Mouse (Mus musculus) liver, embryonic 11.5 days (tissue): Measurements from ENCODE around the gene Gm40193. TPM values are rescaled to one million over a fixed set of nuclear protein-coding genes. Genes with fewer than 3 reads are reported as not detected.
"Not testable (repeated sequence)": the region's sequence is repeated elsewhere in the genome, so short reads cannot be mapped to it uniquely, and the experiment has no call there.

Experiments used
- ATAC-seq: fragments of 200-750 bp; cut with Nextera tagmentation; replicated peaks from 2 replicates; pipeline ENCODE4 v1.8.0; 2017; ENCODE audit warnings: moderate number of reproducible peaks, mild to moderate bottlenecking, moderate TSS enrichment, moderate library complexity; ENCODE audit not compliant: low FRiP score
- DNase-seq: peaks from one replicate; pipeline ENCODE4 v3.0.0-alpha.2; 2017; ENCODE audit warnings: low spot score
- H3K27ac ChIP-seq: fragments of 300-500 bp; sonication (generic); 2 replicates; pipeline ENCODE4 v1.5.1; 2014; ENCODE audit warnings: mild to moderate bottlenecking, low read depth, low read length, control low read depth
- H3K27me3 ChIP-seq: fragments of 300-500 bp; sonication (generic); replicated peaks from 2 replicates; pipeline ENCODE4 v1.6.1; 2014; ENCODE audit warnings: low read length, mixed read lengths; ENCODE audit not compliant: control insufficient read depth, insufficient read depth
- H3K36me3 ChIP-seq: fragments of 300-500 bp; sonication (generic); 2 replicates; pipeline ENCODE4 v1.6.1; 2014; ENCODE audit warnings: mild to moderate bottlenecking, low read length, moderate library complexity, mixed read lengths; ENCODE audit not compliant: control insufficient read depth, insufficient read depth
- H3K4me1 ChIP-seq: fragments of 300-500 bp; sonication (generic); replicated peaks from 2 replicates; pipeline ENCODE4 v1.6.1; 2014; ENCODE audit warnings: low read length, mixed read lengths; ENCODE audit not compliant: control insufficient read depth, insufficient read depth
- H3K4me2 ChIP-seq: fragments of 300-500 bp; sonication (generic); 2 replicates; pipeline ENCODE4 v1.6.1; 2014; ENCODE audit warnings: mild to moderate bottlenecking, control low read depth, moderate library complexity
- H3K4me3 ChIP-seq: fragments of 300-500 bp; sonication (generic); 2 replicates; pipeline ENCODE4 v1.5.1; 2014; ENCODE audit warnings: low read depth, low read length, control low read depth
- H3K9ac ChIP-seq: fragments of 300-500 bp; sonication (generic); 2 replicates; pipeline ENCODE4 v1.6.1; 2014; ENCODE audit warnings: low read depth, low read length, control low read depth
- H3K9me3 ChIP-seq: fragments of 300-500 bp; sonication (generic); 2 replicates; pipeline ENCODE4 v1.6.1; 2016; ENCODE audit warnings: low read length, inconsistent platforms, mixed read lengths; ENCODE audit not compliant: control insufficient read depth
- WGBS: fragments of 180-500 bp; shearing (Covaris S2); extraction: QIAGEN DNeasy Blood & Tissue Kit; methylation state at CpG from one replicate; pipeline ENCODE4 v1.1.7; 2014; 5-methylcytosine and 5-hydroxymethylcytosine counted together
- polyA plus RNA-seq: library from polyadenylated mRNA; unstranded; fragments of >200 nt; fragmentation: Nextera tagmentation; extraction: Ambion mirVana; gene quantifications from 2 replicates; pipeline ENCODE4 v1.2.1, GENCODE M21; 2014

Gene Gm40193
- polyA plus RNA-seq, 1 experiment from 2014 or later, result not detected

GRCm38 (mm10) chr11:70531065-70531464 lies 1.7 kb downstream of the Gm40193 start:
- H3K9ac ChIP-seq, H3K27me3 ChIP-seq, ATAC-seq, H3K4me1 ChIP-seq, H3K27ac ChIP-seq, DNase-seq, H3K4me2 ChIP-seq, H3K9me3 ChIP-seq, H3K4me3 ChIP-seq: not testable (repeated sequence)
- WGBS, result 78% methylated on average over 2 of the region's 2 CpGs
- peaks cover 10% of the 10 kb centered on the region; the same call in 1 of the 2 replicates for H3K36me3 ChIP-seq

- Histone ChIP-seq H3K27me3 (no peaks in the 10 kb centered on the region), H3K36me3 (peaks cover 10% of the 10 kb centered on the region; the same call in 1 of the 2 replicates), H3K4me1 (peaks cover 9% of the 10 kb centered on the region), H3K4me3 (no peak overlapping the region), H3K4me2 (no peak overlapping the region), H3K9me3 (no peaks in the 10 kb centered on the region), H3K27ac (no peak overlapping the region), H3K9ac (no peak overlapping the region)
- no peak for ATAC-seq
- WGBS, result 72% methylated on average over 7 of the region's 7 CpGs
- no peak for DNase-seq
Observed at GRCm38 (mm10) chr11:70528610-70529009, 4.1 kb downstream of the Gm40193 start.

- peak overlapping the region; percentile 89 for H3K4me2 ChIP-seq
- H3K4me1 ChIP-seq, result peaks cover 9% of the 10 kb centered on the region
- no peaks in the 10 kb centered on the region for H3K27me3 ChIP-seq
- no peak overlapping the region for H3K27ac ChIP-seq
- peak overlapping the region; percentile 83 for H3K9ac ChIP-seq
- 86% methylated on average over 12 of the region's 12 CpGs for WGBS
- H3K36me3 ChIP-seq, result peaks cover 10% of the 10 kb centered on the region; the same call in 1 of the 2 replicates
- H3K4me3 ChIP-seq, result peak overlapping the region; percentile 89
- ATAC-seq, result no peak
- H3K9me3 ChIP-seq, result no peaks in the 10 kb centered on the region
- DNase-seq, result no peak
Observed at GRCm38 (mm10) chr11:70526211-70526610, 6.5 kb downstream of the Gm40193 start.

GRCm38 (mm10) chr11:70525726-70526125 lies 7.0 kb downstream of the Gm40193 start:
- H3K36me3 ChIP-seq, result peaks cover 10% of the 10 kb centered on the region; the same call in 1 of the 2 replicates
- peaks cover 1% of the 10 kb centered on the region; the same call in 1 of the 2 replicates for H3K27me3 ChIP-seq
- WGBS, result 2% methylated on average over 12 of the region's 12 CpGs
- no peaks in the 10 kb centered on the region for H3K9me3 ChIP-seq
- ATAC-seq (peak; percentile 42), DNase-seq (no peak)
- H3K4me2 ChIP-seq, result peak overlapping the region; percentile 89
- peaks cover 9% of the 10 kb centered on the region for H3K4me1 ChIP-seq
- H3K4me3 ChIP-seq, result peak overlapping the region; percentile 89
- H3K9ac ChIP-seq, result peak overlapping the region; percentile 83
- peak overlapping the region; percentile 48; the same call in 1 of the 2 replicates for H3K27ac ChIP-seq

- Histone ChIP-seq H3K27me3 (peaks cover 5% of the 10 kb centered on the region), H3K9ac (peak within 1 kb of the TSS; percentile 83), H3K36me3 (peaks cover 10% of the 10 kb centered on the region; the same call in 1 of the 2 replicates), H3K4me1 (peaks cover 14% of the 10 kb centered on the region), H3K4me3 (peak within 1 kb of the TSS; percentile 89), H3K4me2 (peak within 1 kb of the TSS; percentile 89), H3K27ac (peak within 1 kb of the TSS; percentile 48; the same call in 1 of the 2 replicates), H3K9me3 (no peaks in the 10 kb centered on the region)
- ATAC-seq (peak; percentile 88), DNase-seq (peak; percentile 83)
- under 1% methylated on average over 24 of the region's 26 CpGs for WGBS
Observed at GRCm38 (mm10) chr11:70525184-70525678, 7.5 kb downstream of the Gm40193 start, which contains the start of gene Psmb6. Gene Psmb6 (plus strand): TSS chr11:70525367.

GRCm38 (mm10) chr11:70524782-70525181 lies 8.0 kb downstream of the Gm40193 start:
- no peak overlapping the region for H3K27ac ChIP-seq
- ATAC-seq (peak; percentile 34), DNase-seq (no peak)
- peaks cover 19% of the 10 kb centered on the region for H3K4me1 ChIP-seq
- peaks cover 10% of the 10 kb centered on the region; the same call in 1 of the 2 replicates for H3K36me3 ChIP-seq
- no peaks in the 10 kb centered on the region for H3K9me3 ChIP-seq
- peaks cover 8% of the 10 kb centered on the region for H3K27me3 ChIP-seq
- H3K4me3 ChIP-seq, result peak overlapping the region; percentile 89
- H3K9ac ChIP-seq, result no peak overlapping the region
- WGBS, result 5% methylated on average over 8 of the region's 8 CpGs
- peak overlapping the region; percentile 62 for H3K4me2 ChIP-seq

GRCm38 (mm10) chr11:70523306-70523989 lies 9.3 kb downstream of the Gm40193 start:
- DNase-seq, ATAC-seq, H3K27ac ChIP-seq, H3K4me2 ChIP-seq, H3K9me3 ChIP-seq, H3K9ac ChIP-seq, H3K4me3 ChIP-seq: not testable (repeated sequence)
- 86% methylated on average over 8 of the region's 8 CpGs for WGBS
- Histone ChIP-seq H3K4me1 (peaks cover 26% of the 10 kb centered on the region), H3K27me3 (peaks cover 12% of the 10 kb centered on the region), H3K36me3 (peaks cover 10% of the 10 kb centered on the region; the same call in 1 of the 2 replicates)

- H3K4me1 ChIP-seq, result peaks cover 23% of the 10 kb centered on the region
- ATAC-seq (no peak; the same call in 1 of the 2 replicates), DNase-seq (peak; percentile 71)
- peak overlapping the region; percentile 44 for H3K27ac ChIP-seq
- H3K9me3 ChIP-seq, result no peaks in the 10 kb centered on the region
- H3K4me2 ChIP-seq, result peak overlapping the region; percentile 69
- no peaks in the 10 kb centered on the region for H3K36me3 ChIP-seq
- peak overlapping the region; percentile 44 for H3K4me3 ChIP-seq
- peaks cover 12% of the 10 kb centered on the region for H3K27me3 ChIP-seq
- peak overlapping the region; percentile 38 for H3K9ac ChIP-seq
- WGBS, result 16% methylated on average over 41 of the region's 41 CpGs
Observed at GRCm38 (mm10) chr11:70520178-70520769, 12.5 kb downstream of the Gm40193 start.
